Mouse (Mus musculus) spleen, postnatal 0 days (tissue): ENCODE data around the gene Acd. TPM values are rescaled to one million over a fixed set of nuclear protein-coding genes. Genes with fewer than 3 reads are reported as not detected.

Source experiments
- polyA plus RNA-seq: library from polyadenylated mRNA; unstranded; fragments of >200 nt; fragmentation: Nextera tagmentation; extraction: Ambion mirVana; gene quantifications from 2 replicates; pipeline ENCODE4 v1.2.1, GENCODE M21; 2015

Gene Acd
- polyA plus RNA-seq, result 37.3 and 37.4 TPM in 2 replicates

GRCm38 (mm10) chr8:105700966-105701824 lies at the start of gene Acd, which contains the start of gene Pard6a:
TSS of gene Acd (minus strand) at chr8:105701102.
TSS of gene Pard6a (plus strand) at chr8:105701148.

GRCm38 (mm10) chr8:105707498-105708403 lies 6.8 kb upstream of the Acd start, which contains the start of the genes 4933405L10Rik and Enkd1:
TSS of gene 4933405L10Rik (plus strand) at chr8:105707655.
TSS of gene Enkd1 (minus strand) at chr8:105708210.

GRCm38 (mm10) chr8:105685796-105686308 lies 15.1 kb downstream of the Acd start, which contains the start of gene Carmil2:
TSS of gene Carmil2 (plus strand) at chr8:105686274.

Other genes starting within 250 kb of the Acd start
- 6.6 and 9.6 TPM in 2 replicates for gene Tppp3, start 229.6 kb downstream of the Acd start, polyA plus RNA-seq
- 6.8 and 10.3 TPM in 2 replicates for gene Zdhhc1, start 204.2 kb downstream of the Acd start, polyA plus RNA-seq
- 1.1 and 2.4 TPM in 2 replicates for gene Hsd11b2, start 182.3 kb downstream of the Acd start, polyA plus RNA-seq
- 63.4 and 73.0 TPM in 2 replicates for gene Atp6v0d1, start 135.1 kb downstream of the Acd start, polyA plus RNA-seq
- gene Ripor1, start 95.8 kb downstream of the Acd start, polyA plus RNA-seq, result 11.4 and 14.0 TPM in 2 replicates
- 95.3 and 95.7 TPM in 2 replicates for gene Ctcf, start 64.5 kb downstream of the Acd start, polyA plus RNA-seq
- gene Agrp, start 63.7 kb downstream of the Acd start, polyA plus RNA-seq, result 0.34 TPM in 1 of 2 replicates, not detected in the other
- gene Carmil2, start 14.8 kb downstream of the Acd start, polyA plus RNA-seq, result 1.6 and 2.0 TPM in 2 replicates
- gene Pard6a, start within 50 bp of the Acd start, polyA plus RNA-seq, result 10.8 and 12.9 TPM in 2 replicates
- gene 4933405L10Rik, start 6.6 kb upstream of the Acd start, polyA plus RNA-seq, result not detected in 2 replicates
- 8.8 and 9.2 TPM in 2 replicates for gene Enkd1, start 7.1 kb upstream of the Acd start, polyA plus RNA-seq
- 3.8 and 4.0 TPM in 2 replicates for gene Gfod2, start 57.6 kb upstream of the Acd start, polyA plus RNA-seq
- 43.9 and 49.2 TPM in 2 replicates for gene Ranbp10, start 126.2 kb upstream of the Acd start, polyA plus RNA-seq
- gene Tsnaxip1, start 126.6 kb upstream of the Acd start, polyA plus RNA-seq, result 0.22 and 0.23 TPM in 2 replicates
- gene Cenpt, start 152.2 kb upstream of the Acd start, polyA plus RNA-seq, result 21.0 and 21.1 TPM in 2 replicates
- gene Thap11, start 154.0 kb upstream of the Acd start, polyA plus RNA-seq, result 33.8 and 34.9 TPM in 2 replicates
- 125 and 144 TPM in 2 replicates for gene Nutf2, start 159.5 kb upstream of the Acd start, polyA plus RNA-seq
- gene Edc4, start 179.8 kb upstream of the Acd start, polyA plus RNA-seq, result 16.4 and 18.2 TPM in 2 replicates
- gene Nrn1l, start 192.5 kb upstream of the Acd start, polyA plus RNA-seq, result 0.46 TPM in 1 of 2 replicates, not detected in the other
- 12.7 and 15.0 TPM in 2 replicates for gene Pskh1, start 199.3 kb upstream of the Acd start, polyA plus RNA-seq
- gene Ctrl, start 232.8 kb upstream of the Acd start, polyA plus RNA-seq, result 1.4 and 4.2 TPM in 2 replicates
- gene Psmb10, start 237.3 kb upstream of the Acd start, polyA plus RNA-seq, result 77.1 and 84.1 TPM in 2 replicates
- 0.82 and 1.0 TPM in 2 replicates for gene Lcat, start 242.3 kb upstream of the Acd start, polyA plus RNA-seq